In genomic region chr7:78258151-78258550, GRCm38 (mm10) we compare ENCODE assay signal across 30 mouse cellular contexts.
A peak's percentile ranks its signal among the peaks of the same experiment; 100 is the strongest.
DNase-seq lines count a peak whose midpoint lies in the region; ATAC-seq and TF ChIP-seq lines count a peak whose summit lies in the region.
"Had no signal": no experiment of that assay in that cellular context is flagged by ENCODE, and none has a peak within 500 bp of the region (broad histone marks: within the 10 kb centered on the region; RNA-seq: fewer than 3 reads in every experiment).

No protein-coding gene starts in this region.

- TF ChIP-seq EP300 in lung, postnatal 0 days (IDR thresholded peaks at IDR 0.05): no peak

- intact Hi-C loops in left cerebral cortex, postnatal 14 days (cut with DNase I): no loop called here

- ATAC-seq in lung, embryonic 14.5 days (ENCODE audit: insufficient read depth): no peak
- ATAC-seq in lung, postnatal 0 days: no peak
- ATAC-seq: activated CD4-positive, CD25-positive, alpha-beta regulatory T cell, adult 4 months; forebrain, embryonic 14.5 days; hindbrain, embryonic 16.5 days; liver, embryonic 12.5 days; liver, postnatal 0 days; midbrain, embryonic 13.5 days had no signal

- no peak overlapping the region for H3K4me3 ChIP-seq in lung, embryonic 14.5 days (ENCODE audit: low read depth, low read length)
- no peak overlapping the region for H3K4me3 ChIP-seq in lung, postnatal 0 days (ENCODE audit: low read depth, low read length)
- H3K4me3 ChIP-seq: heart, embryonic 12.5 days; hindbrain, embryonic 10.5 days; kidney, embryonic 15.5 days; liver, embryonic 12.5 days; megakaryocyte, embryonic 14.5 days; midbrain, embryonic 13.5 days; neural tube, embryonic 13.5 days had no signal

- 14% methylated on average over 4 of the region's 4 CpGs for WGBS in lung, embryonic 14.5 days
- 15% methylated on average over 4 of the region's 4 CpGs for WGBS in lung, postnatal 0 days

- H3K27ac ChIP-seq in lung, embryonic 14.5 days (ENCODE audit: low read depth): no peak overlapping the region
- no peak overlapping the region for H3K27ac ChIP-seq in lung, postnatal 0 days (ENCODE audit: low read length)
- H3K27ac ChIP-seq: hindbrain, embryonic 10.5 days; kidney, embryonic 15.5 days; liver, embryonic 12.5 days; midbrain, embryonic 13.5 days; neural tube, embryonic 13.5 days had no signal

- no peaks in the 10 kb centered on the region for H3K27me3 ChIP-seq in lung, embryonic 14.5 days (ENCODE audit: insufficient read depth, low read length)
- no peaks in the 10 kb centered on the region for H3K27me3 ChIP-seq in lung, postnatal 0 days (replicated peaks; ENCODE audit: insufficient read depth, low read length)
- H3K27me3 ChIP-seq: heart, embryonic 12.5 days; kidney, embryonic 15.5 days; liver, embryonic 12.5 days; megakaryocyte, embryonic 14.5 days; midbrain, embryonic 13.5 days; neural tube, embryonic 13.5 days had no signal

- no peak overlapping the region for H3K9ac ChIP-seq in lung, embryonic 14.5 days
- no peak overlapping the region for H3K9ac ChIP-seq in lung, postnatal 0 days (replicated peaks; ENCODE audit: low read depth)
- H3K9ac ChIP-seq: heart, embryonic 12.5 days; kidney, embryonic 15.5 days; liver, embryonic 12.5 days; liver, postnatal 0 days; midbrain, embryonic 13.5 days; neural tube, embryonic 13.5 days had no signal

- no peaks in the 10 kb centered on the region for H3K9me3 ChIP-seq in lung, embryonic 14.5 days (ENCODE audit: low read depth, low read length)
- H3K9me3 ChIP-seq in lung, postnatal 0 days (ENCODE audit: low read length): no peaks in the 10 kb centered on the region
- H3K9me3 ChIP-seq: heart, embryonic 12.5 days; hindbrain, embryonic 10.5 days; kidney, embryonic 15.5 days; liver, embryonic 12.5 days; midbrain, embryonic 13.5 days; neural tube, embryonic 13.5 days had no signal

- no peaks in the 10 kb centered on the region for H3K36me3 ChIP-seq in lung, embryonic 14.5 days (ENCODE audit: insufficient read depth)
- H3K36me3 ChIP-seq in lung, postnatal 0 days (ENCODE audit: insufficient read depth, low read length): no peaks in the 10 kb centered on the region
- H3K36me3 ChIP-seq: heart, embryonic 12.5 days; hindbrain, embryonic 10.5 days; kidney, embryonic 15.5 days; liver, embryonic 12.5 days; midbrain, embryonic 13.5 days; neural tube, embryonic 13.5 days had no signal

- peak; percentile 63 for DNase-seq in lung, embryonic 14.5 days
- DNase-seq in lung, postnatal 0 days (ENCODE audit: low spot score): no peak
- DNase-seq in embryo, embryonic 10 days (ENCODE audit: low spot score): peak; percentile 65
- peak; percentile 38 for DNase-seq in embryo, embryonic 11 days
- DNase-seq in mesoderm, embryonic 11.5 days (ENCODE audit: low read depth, low spot score): peak; percentile 38
- DNase-seq in c-Kit-positive CD71-positive TER-119-positive erythroid progenitor cells, embryonic 14.5 days (ENCODE audit: low spot score): no peak
- DNase-seq in thymus, postnatal 14 days: no peak
- DNase-seq in left cerebral cortex, postnatal 14 days (ENCODE audit: low spot score in 2 of 2): no peak
- DNase-seq: adrenal gland, adult 2 months; adrenal gland, postnatal 36 days; B cell, adult 2 months; cerebellum, adult 2 months; cerebellum, postnatal 14 days; gastrocnemius, postnatal 25 days; heart, adult 11 months; kidney, adult 11 months; kidney, postnatal 4 days; left cerebral cortex, postnatal 4 days; liver, postnatal 0 days; right cerebral cortex, postnatal 14 days had no signal

- TF ChIP-seq CTCF in lung, embryonic 14.5 days (IDR thresholded peaks at IDR 0.05; ENCODE audit: low read depth): no peak
- TF ChIP-seq CTCF in lung, postnatal 0 days (IDR thresholded peaks at IDR 0.05): no peak

- 0 out of 2 replicates have a peak, but pooled peaks cover 5% of the 10 kb centered on the region for H3K4me1 ChIP-seq in lung, embryonic 14.5 days (ENCODE audit: insufficient read depth)
- no peaks in the 10 kb centered on the region for H3K4me1 ChIP-seq in lung, postnatal 0 days (ENCODE audit: insufficient read depth, low read depth, low read length)
- H3K4me1 ChIP-seq: heart, embryonic 12.5 days; liver, embryonic 12.5 days; megakaryocyte, embryonic 14.5 days; midbrain, embryonic 13.5 days had no signal

- H3K4me2 ChIP-seq in lung, embryonic 14.5 days: no peak overlapping the region
- no peak overlapping the region for H3K4me2 ChIP-seq in lung, postnatal 0 days (replicated peaks; ENCODE audit: low read depth, low read length)
- H3K4me2 ChIP-seq: heart, embryonic 12.5 days; kidney, embryonic 15.5 days; liver, embryonic 12.5 days; midbrain, embryonic 13.5 days; neural tube, embryonic 13.5 days had no signal

Comparison
In these comparisons a context has a peak if more than half of its experiments do, and no peak if none do; other contexts are left out.
1. DNase-seq: peak in lung, embryonic 14.5 days (single experiment), embryo, embryonic 10 days (single experiment), embryo, embryonic 11 days (single experiment) and mesoderm, embryonic 11.5 days (single experiment); none in lung, postnatal 0 days (single experiment), c-Kit-positive CD71-positive TER-119-positive erythroid progenitor cells, embryonic 14.5 days (single experiment), thymus, postnatal 14 days (single experiment) and left cerebral cortex, postnatal 14 days (0 of 2).